Mouse (Mus musculus): ENCODE measurements around the gene Atp6v0e. TPM values are rescaled to one million over a fixed set of nuclear protein-coding genes. Genes with fewer than 3 reads are reported as not detected.

Gene Atp6v0e
- polyA plus RNA-seq, 1 experiment from 2014 or later = 154 TPM

GRCm38 (mm10) chr17:26624999-26625398 lies 38.0 kb upstream of the Atp6v0e start:
- H3K4me1 ChIP-seq (replicated peaks) = peaks cover 4% of the 10 kb centered on the region; the same call in 1 of the 2 replicates
- H3K4me3 ChIP-seq (replicated peaks) = no peak overlapping the region
- H3K27ac ChIP-seq (replicated peaks) = no peak overlapping the region
- ATAC-seq (ENCODE audit: insufficient read depth) = no peak
- H3K27me3 ChIP-seq = no peaks in the 10 kb centered on the region
- no peaks in the 10 kb centered on the region for H3K9me3 ChIP-seq (replicated peaks)
- H3K36me3 ChIP-seq (replicated peaks) = peaks cover 33% of the 10 kb centered on the region
- H3K4me2 ChIP-seq = no peak overlapping the region
- H3K9ac ChIP-seq = no peak overlapping the region
- 85% methylated on average over 10 of the region's 10 CpGs for WGBS (ENCODE audit: insufficient replicate concordance)

GRCm38 (mm10) chr17:26625521-26626010 lies 37.5 kb upstream of the Atp6v0e start:
- H3K9ac ChIP-seq = no peak overlapping the region
- peaks cover 4% of the 10 kb centered on the region; the same call in 1 of the 2 replicates for H3K4me1 ChIP-seq (replicated peaks)
- H3K9me3 ChIP-seq (replicated peaks) = no peaks in the 10 kb centered on the region
- H3K27ac ChIP-seq (replicated peaks) = no peak overlapping the region
- 89% methylated on average over 2 of the region's 2 CpGs for WGBS (ENCODE audit: insufficient replicate concordance)
- H3K27me3 ChIP-seq = no peaks in the 10 kb centered on the region
- no peak for ATAC-seq (ENCODE audit: insufficient read depth)
- H3K4me3 ChIP-seq (replicated peaks) = no peak overlapping the region
- peaks cover 38% of the 10 kb centered on the region for H3K36me3 ChIP-seq (replicated peaks)
- no peak overlapping the region for H3K4me2 ChIP-seq

- no peaks in the 10 kb centered on the region for H3K27me3 ChIP-seq
- H3K27ac ChIP-seq (replicated peaks) = no peak overlapping the region
- peaks cover 44% of the 10 kb centered on the region for H3K36me3 ChIP-seq (replicated peaks)
- H3K4me2 ChIP-seq = no peak overlapping the region
- H3K4me3 ChIP-seq (replicated peaks) = no peak overlapping the region
- WGBS (ENCODE audit: insufficient replicate concordance) = 83% methylated on average over 6 of the region's 6 CpGs
- no peak for ATAC-seq (ENCODE audit: insufficient read depth)
- no peaks in the 10 kb centered on the region for H3K9me3 ChIP-seq (replicated peaks)
- H3K4me1 ChIP-seq (replicated peaks) = no peaks in the 10 kb centered on the region
- no peak overlapping the region for H3K9ac ChIP-seq
These were observed 34.6 kb upstream of the Atp6v0e start for GRCm38 (mm10) chr17:26628479-26628878.

GRCm38 (mm10) chr17:26628936-26629335 lies 34.1 kb upstream of the Atp6v0e start:
- Histone ChIP-seq H3K36me3 (replicated peaks) (peaks cover 44% of the 10 kb centered on the region), H3K27me3 (no peaks in the 10 kb centered on the region), H3K4me3 (replicated peaks) (no peak overlapping the region), H3K9ac (no peak overlapping the region), H3K27ac (replicated peaks) (no peak overlapping the region), H3K9me3 (replicated peaks) (no peaks in the 10 kb centered on the region), H3K4me1 (replicated peaks) (no peaks in the 10 kb centered on the region), H3K4me2 (no peak overlapping the region)
- ATAC-seq (ENCODE audit: insufficient read depth) = no peak
- WGBS (ENCODE audit: insufficient replicate concordance) = 78% methylated on average over 3 of the region's 3 CpGs

GRCm38 (mm10) chr17:26631811-26632327 lies 31.2 kb upstream of the Atp6v0e start:
- no peak overlapping the region for H3K4me3 ChIP-seq (replicated peaks)
- H3K27ac ChIP-seq (replicated peaks) = no peak overlapping the region
- no peaks in the 10 kb centered on the region for H3K27me3 ChIP-seq
- WGBS (ENCODE audit: insufficient replicate concordance) = 78% methylated on average over 8 of the region's 8 CpGs
- H3K9ac ChIP-seq = no peak overlapping the region
- peaks cover 4% of the 10 kb centered on the region; the same call in 1 of the 2 replicates for H3K4me1 ChIP-seq (replicated peaks)
- no peaks in the 10 kb centered on the region for H3K9me3 ChIP-seq (replicated peaks)
- H3K4me2 ChIP-seq = no peak overlapping the region
- peaks cover 30% of the 10 kb centered on the region for H3K36me3 ChIP-seq (replicated peaks)
- no peak for ATAC-seq (ENCODE audit: insufficient read depth)

- Histone ChIP-seq H3K27ac (replicated peaks) (no peak overlapping the region), H3K9me3 (replicated peaks) (no peaks in the 10 kb centered on the region), H3K27me3 (no peaks in the 10 kb centered on the region), H3K36me3 (replicated peaks) (peaks cover 25% of the 10 kb centered on the region), H3K4me2 (no peak overlapping the region), H3K4me3 (replicated peaks) (no peak overlapping the region), H3K4me1 (replicated peaks) (peaks cover 9% of the 10 kb centered on the region; the same call in 1 of the 2 replicates), H3K9ac (no peak overlapping the region)
- WGBS (ENCODE audit: insufficient replicate concordance) = 75% methylated on average over 9 of the region's 9 CpGs
- ATAC-seq (ENCODE audit: insufficient read depth) = no peak
These were observed 29.8 kb upstream of the Atp6v0e start for GRCm38 (mm10) chr17:26633186-26633585.

- no peak for ATAC-seq (ENCODE audit: insufficient read depth)
- H3K27ac ChIP-seq (replicated peaks) = no peak overlapping the region
- 78% methylated on average over 9 of the region's 9 CpGs for whole genome bisulfite sequencing (ENCODE audit: insufficient replicate concordance)
- peaks cover 25% of the 10 kb centered on the region for H3K36me3 ChIP-seq (replicated peaks)
- no peak overlapping the region for H3K4me3 ChIP-seq (replicated peaks)
- H3K27me3 ChIP-seq = no peaks in the 10 kb centered on the region
- peaks cover 13% of the 10 kb centered on the region; the same call in 1 of the 2 replicates for H3K4me1 ChIP-seq (replicated peaks)
- no peaks in the 10 kb centered on the region for H3K9me3 ChIP-seq (replicated peaks)
- H3K9ac ChIP-seq = no peak overlapping the region
- H3K4me2 ChIP-seq = no peak overlapping the region
These were observed 29.1 kb upstream of the Atp6v0e start for GRCm38 (mm10) chr17:26633926-26634325.

- ATAC-seq (ENCODE audit: insufficient read depth) = no peak
- Histone ChIP-seq H3K4me3 (replicated peaks) (no peak overlapping the region), H3K4me1 (replicated peaks) (peaks cover 13% of the 10 kb centered on the region; the same call in 1 of the 2 replicates), H3K9ac (no peak overlapping the region), H3K36me3 (replicated peaks) (peaks cover 27% of the 10 kb centered on the region), H3K27ac (replicated peaks) (no peak overlapping the region), H3K9me3 (replicated peaks) (no peaks in the 10 kb centered on the region), H3K4me2 (no peak overlapping the region), H3K27me3 (no peaks in the 10 kb centered on the region)
- 70% methylated on average over 7 of the region's 7 CpGs for WGBS (ENCODE audit: insufficient replicate concordance)
These were observed 28.5 kb upstream of the Atp6v0e start for GRCm38 (mm10) chr17:26634539-26634938.

GRCm38 (mm10) chr17:26635951-26636350 lies 27.1 kb upstream of the Atp6v0e start:
- Histone ChIP-seq H3K27ac (replicated peaks) (no peak overlapping the region), H3K4me1 (replicated peaks) (peaks cover 13% of the 10 kb centered on the region; the same call in 1 of the 2 replicates), H3K4me3 (replicated peaks) (no peak overlapping the region), H3K9me3 (replicated peaks) (no peaks in the 10 kb centered on the region), H3K9ac (no peak overlapping the region), H3K4me2 (no peak overlapping the region), H3K36me3 (replicated peaks) (peaks cover 25% of the 10 kb centered on the region), H3K27me3 (no peaks in the 10 kb centered on the region)
- 69% methylated on average over 7 of the region's 7 CpGs for WGBS (ENCODE audit: insufficient replicate concordance)
- ATAC-seq (ENCODE audit: insufficient read depth) = no peak

- H3K9me3 ChIP-seq (replicated peaks) = no peaks in the 10 kb centered on the region
- H3K4me2 ChIP-seq = no peak overlapping the region
- no peaks in the 10 kb centered on the region for H3K27me3 ChIP-seq
- peaks cover 13% of the 10 kb centered on the region; the same call in 1 of the 2 replicates for H3K4me1 ChIP-seq (replicated peaks)
- peak; percentile 76 for ATAC-seq (ENCODE audit: insufficient read depth)
- H3K9ac ChIP-seq = no peak overlapping the region
- peaks cover 40% of the 10 kb centered on the region for H3K36me3 ChIP-seq (replicated peaks)
- peak overlapping the region; percentile 60; the same call in 1 of the 2 replicates for H3K27ac ChIP-seq (replicated peaks)
- no peak overlapping the region for H3K4me3 ChIP-seq (replicated peaks)
- WGBS (ENCODE audit: insufficient replicate concordance) = 60% methylated on average over 4 of the region's 4 CpGs
These were observed 25.2 kb upstream of the Atp6v0e start for GRCm38 (mm10) chr17:26637851-26638250.

- 0 out of 2 replicates have a peak overlapping the region, but pooled peaks have one; percentile 30 for H3K27ac ChIP-seq (replicated peaks)
- H3K9me3 ChIP-seq (replicated peaks) = no peaks in the 10 kb centered on the region
- no peak overlapping the region for H3K4me2 ChIP-seq
- peak; percentile 12; the same call in 1 of the 2 replicates for ATAC-seq (ENCODE audit: insufficient read depth)
- H3K4me1 ChIP-seq (replicated peaks) = peaks cover 13% of the 10 kb centered on the region; the same call in 1 of the 2 replicates
- H3K27me3 ChIP-seq = no peaks in the 10 kb centered on the region
- H3K4me3 ChIP-seq (replicated peaks) = no peak overlapping the region
- peaks cover 45% of the 10 kb centered on the region for H3K36me3 ChIP-seq (replicated peaks)
- no peak overlapping the region for H3K9ac ChIP-seq
- WGBS (ENCODE audit: insufficient replicate concordance) = 24% methylated on average over 7 of the region's 7 CpGs
These were observed 24.4 kb upstream of the Atp6v0e start for GRCm38 (mm10) chr17:26638655-26639054.
